Mouse (Mus musculus) cerebellum, adult 11-12 months (tissue): ENCODE results near the gene Samd4b.
A peak's percentile ranks its signal among the peaks of the same experiment; 100 is the strongest.
"Not testable (repeated sequence)": the region's sequence is repeated elsewhere in the genome, so short reads cannot be mapped to it uniquely, and the experiment has no call there.

Experiments
- DNase-seq: peaks from one replicate; pipeline ENCODE4 v3.0.0; 2022

Gene Samd4b

GRCm38 (mm10) chr7:28561967-28562366 lies 36.0 kb downstream of the Samd4b start:
- peak; percentile 60 for DNase-seq

DNA sequence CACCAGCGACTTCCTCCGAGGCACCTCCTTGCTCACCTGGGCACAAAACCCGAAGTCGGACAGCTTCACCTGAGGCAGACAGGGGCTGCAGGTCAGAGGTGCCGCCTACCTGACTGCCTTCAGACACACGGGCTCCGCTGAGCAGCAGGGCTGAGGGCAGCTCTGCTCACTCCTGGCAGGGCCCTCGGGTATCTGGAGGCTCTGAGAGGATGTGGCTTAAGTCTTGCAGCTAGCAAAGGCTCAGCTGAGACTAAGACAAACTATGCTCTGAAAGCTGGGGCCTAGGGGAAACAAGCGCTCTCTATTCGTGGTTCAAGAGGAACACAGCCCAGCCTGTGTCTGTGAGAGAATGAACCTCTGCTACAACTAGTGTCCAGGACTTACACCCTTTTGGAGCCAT lies 37.1 kb downstream of the Samd4b start:
- peak; percentile 28 for DNase-seq

GRCm38 (mm10) chr7:28558486-28558885 lies 39.5 kb downstream of the Samd4b start:
- peak; percentile 36 for DNase-seq

DNA sequence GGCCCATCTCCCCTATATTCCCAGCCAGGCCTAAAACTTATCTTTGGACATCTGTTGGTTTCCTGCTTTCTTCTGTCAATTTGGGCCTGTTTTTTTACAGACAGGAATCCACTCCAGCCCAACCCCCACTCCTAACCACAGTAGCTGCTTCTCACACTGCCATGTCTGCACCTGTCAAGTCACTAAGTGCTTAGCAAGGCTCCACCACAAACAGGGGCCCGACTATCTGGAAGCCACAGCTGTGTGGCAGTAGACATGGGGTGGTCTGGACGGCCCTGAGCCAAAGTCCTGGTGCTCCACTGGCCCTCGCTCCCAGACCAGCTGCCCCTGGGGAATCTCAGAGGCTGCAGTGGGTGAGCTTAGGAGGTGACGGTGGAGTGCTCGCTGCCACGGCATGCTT lies 40.2 kb downstream of the Samd4b start:
- DNase-seq: no peak

GRCm38 (mm10) chr7:28557069-28557468 lies 40.9 kb downstream of the Samd4b start:
- DNase-seq: no peak

DNA sequence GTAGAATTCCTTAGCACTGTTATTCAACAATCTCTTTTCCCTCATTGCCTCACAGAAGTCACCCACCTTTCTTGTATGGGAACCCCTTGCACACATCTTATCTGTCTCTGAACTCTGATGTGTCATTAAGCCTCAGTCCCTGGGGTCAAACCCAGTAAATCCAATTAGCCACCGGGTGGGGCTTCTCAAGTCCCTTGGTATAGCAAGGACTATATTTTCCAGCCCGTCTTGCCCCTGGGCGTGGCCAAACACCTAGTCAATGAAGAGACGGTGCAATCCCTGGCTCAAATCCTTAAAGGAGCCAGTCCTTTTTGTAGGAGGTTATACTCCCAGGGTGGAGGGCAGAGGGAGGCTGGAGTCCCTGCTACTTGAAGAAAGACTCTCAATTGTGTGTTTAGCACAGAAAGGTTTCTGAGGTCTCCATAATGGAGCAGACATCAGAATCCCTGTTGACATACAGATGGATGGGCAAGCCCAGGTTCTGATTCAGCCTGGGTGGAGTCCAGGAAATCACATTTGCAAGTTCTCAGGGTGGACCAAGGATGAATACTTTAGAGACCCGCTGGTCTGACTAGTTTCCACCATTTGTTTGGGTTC lies 41.9 kb downstream of the Samd4b start:
- no peak for DNase-seq

GRCm38 (mm10) chr7:28553076-28553475 lies 44.9 kb downstream of the Samd4b start:
- DNase-seq: no peak

DNA sequence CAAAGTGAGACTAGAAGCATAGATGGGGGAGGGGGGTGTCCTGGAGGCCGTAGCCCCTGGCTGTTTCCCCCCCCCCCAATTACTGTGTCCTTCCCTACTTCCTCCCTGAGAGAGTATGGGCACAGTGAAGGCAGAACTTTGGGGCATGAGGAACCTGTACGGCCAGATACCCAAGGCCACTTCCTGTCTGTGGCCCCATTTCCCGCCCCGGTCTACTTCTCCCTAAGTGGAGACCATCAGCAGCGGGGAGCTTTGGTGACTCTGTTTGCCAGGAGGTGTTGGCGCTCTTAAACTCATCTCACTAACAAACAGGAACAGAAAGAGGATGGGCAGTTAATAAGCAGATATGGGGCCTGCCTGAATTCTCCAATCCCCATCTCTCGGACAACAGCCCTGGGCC lies 50.3 kb downstream of the Samd4b start:
- no peak for DNase-seq

- DNase-seq: no peak
Observed at GRCm38 (mm10) chr7:28547154-28547553, 50.8 kb downstream of the Samd4b start, which contains the start of gene Nccrp1. Gene Nccrp1 (minus strand): TSS chr7:28547254.

DNA sequence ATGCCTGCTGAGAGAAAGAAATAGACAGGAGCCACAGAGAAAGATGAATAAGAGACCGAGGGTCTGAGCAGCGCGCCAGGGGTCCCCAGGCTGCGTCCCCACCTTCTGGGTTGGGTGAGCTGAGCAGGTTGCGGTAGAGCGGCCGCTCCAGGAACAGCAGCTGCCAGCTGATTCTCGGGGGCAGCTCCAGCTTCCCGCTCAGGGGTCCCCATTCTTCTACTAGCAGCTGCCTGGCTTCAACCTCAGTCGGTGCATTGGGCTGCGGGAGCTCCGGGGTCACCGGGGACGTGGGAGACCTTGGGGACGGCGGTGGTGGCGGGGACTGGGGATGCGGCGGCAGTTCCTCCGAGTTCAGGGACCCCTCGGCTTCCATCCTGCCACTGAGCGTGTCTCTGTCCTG lies 51.3 kb downstream of the Samd4b start:
- DNase-seq: no peak

DNA sequence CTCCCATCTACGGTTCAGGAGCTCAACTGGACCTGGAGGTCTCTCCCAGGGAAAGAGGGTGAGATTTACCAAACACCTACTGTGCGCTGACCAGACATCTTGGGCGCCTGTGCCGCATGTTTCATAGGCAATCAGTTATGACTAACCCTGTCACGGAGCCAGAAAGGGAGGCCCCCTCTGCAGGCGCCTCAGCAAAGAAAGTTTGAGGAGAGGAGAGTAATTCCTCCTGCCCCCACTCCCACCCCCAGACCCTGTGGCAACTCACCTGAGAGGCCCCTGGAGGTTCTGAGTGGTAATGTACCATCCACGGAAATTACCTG lies 52.1 kb downstream of the Samd4b start:
- no peak for DNase-seq

DNA sequence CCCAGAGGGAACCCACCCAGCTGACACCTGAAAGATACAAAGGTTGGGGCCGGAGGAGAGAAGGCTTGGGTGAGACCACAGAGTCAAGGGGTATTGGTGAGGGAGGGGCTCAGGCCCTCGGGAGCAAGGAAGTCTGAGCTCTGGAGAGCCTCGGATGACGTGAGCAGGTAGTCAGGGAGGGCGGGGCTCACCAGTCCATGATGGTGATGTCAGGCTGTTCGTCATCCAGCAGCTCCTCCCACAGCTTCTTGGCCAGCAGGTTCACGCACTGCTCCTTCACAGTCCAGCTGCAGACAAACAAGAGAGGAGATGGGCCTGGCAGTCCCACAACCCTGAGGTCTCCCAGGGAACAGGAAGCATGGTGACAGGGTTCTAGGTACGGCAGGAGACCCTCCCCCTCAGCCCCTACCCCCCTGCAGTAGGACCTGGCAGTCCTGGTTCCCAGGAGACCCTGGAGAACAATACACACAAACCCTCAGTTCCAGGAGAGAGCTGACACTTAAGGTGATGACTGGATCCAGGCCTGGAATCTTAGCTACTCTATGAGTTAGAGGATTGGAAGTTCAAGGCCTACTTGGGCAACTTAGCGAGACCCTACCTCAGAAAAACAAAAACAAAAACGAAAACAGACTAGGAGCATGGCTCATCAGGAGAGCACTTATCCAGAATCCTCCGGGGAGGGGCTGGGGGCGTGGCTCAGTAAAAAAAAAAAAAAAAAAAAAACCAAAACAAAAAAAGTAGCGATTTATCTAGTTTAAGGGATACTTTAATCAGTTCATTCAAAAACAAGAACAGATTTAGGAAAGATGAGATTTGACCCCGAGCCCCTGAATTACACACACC lies 52.7 kb downstream of the Samd4b start:
- DNase-seq: no peak

DNA sequence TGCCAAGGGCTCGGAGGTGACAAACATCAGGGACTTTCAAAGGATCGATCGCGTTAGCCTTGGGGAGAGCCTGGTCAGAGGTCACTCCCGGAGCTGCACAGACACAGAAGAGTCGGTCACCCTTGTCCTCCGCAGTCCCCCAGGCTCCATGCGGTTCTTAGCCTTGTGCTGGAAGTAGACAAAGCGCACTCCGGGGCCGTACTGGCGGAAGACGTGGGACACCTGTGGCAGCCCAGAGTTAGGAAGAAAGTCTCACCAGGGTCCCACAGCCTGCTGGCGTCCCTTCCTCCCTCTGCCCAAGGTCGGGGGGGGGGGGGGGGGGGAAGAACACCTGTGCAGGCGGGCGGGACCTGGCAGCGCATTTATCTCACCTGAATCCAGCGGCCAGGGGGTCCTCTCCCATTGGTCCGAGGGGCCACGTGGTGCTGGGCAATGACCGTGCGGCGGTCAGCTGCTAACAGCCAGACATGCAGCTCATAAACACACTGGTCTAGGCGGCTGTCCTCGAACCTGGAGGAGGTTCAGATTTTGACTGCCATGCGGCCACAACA lies 53.8 kb downstream of the Samd4b start:
- no peak for DNase-seq

DNA sequence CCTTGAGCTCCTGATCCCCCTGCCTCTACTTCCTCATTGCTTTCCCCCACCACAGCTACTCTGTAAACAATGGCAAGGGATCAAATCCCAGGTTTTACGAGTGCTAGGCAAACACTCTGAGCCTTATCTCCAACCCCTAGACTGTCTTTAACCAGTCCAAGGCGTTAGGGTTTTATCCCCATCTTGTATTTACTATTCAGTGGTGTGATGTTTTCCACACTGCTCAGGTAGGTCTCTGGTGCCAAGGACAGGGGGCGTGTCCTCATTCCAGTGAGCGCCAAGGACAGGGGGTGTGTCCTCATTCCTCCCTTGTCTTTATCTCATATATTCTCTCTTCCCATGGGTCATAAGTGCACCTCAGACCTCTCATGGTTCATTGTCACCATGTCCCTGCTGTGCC lies 57.4 kb downstream of the Samd4b start, which contains the start of gene Sycn:
Gene Sycn, plus strand, starts transcription at position 360 of the 400 bp plus-strand sequence.
- DNase-seq: no peak

DNA sequence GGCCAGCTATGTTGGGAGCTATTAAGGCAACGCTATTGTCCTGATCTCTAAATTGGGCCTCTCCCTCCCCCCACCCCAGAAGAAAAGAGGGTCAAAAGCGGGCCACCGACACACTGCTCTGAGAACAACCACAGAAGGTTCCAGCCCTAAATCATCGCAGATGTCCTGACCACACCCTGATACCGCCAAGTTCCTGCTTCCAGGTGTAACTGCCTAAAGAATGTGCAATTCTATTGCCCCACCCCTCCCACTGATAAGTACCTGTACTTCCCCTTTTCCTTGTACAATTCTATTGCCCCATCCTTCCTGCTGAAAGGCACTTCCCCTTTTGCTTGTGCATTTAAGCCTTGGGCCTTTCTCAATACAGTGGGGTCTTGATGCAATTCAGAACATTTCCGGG lies 59.1 kb downstream of the Samd4b start:
- not testable (repeated sequence) for DNase-seq

GRCm38 (mm10) chr7:28532005-28532404 lies 65.9 kb downstream of the Samd4b start:
- no peak for DNase-seq

- peak; percentile 55 for DNase-seq
Observed at GRCm38 (mm10) chr7:28527922-28528719, 69.8 kb downstream of the Samd4b start.

DNA sequence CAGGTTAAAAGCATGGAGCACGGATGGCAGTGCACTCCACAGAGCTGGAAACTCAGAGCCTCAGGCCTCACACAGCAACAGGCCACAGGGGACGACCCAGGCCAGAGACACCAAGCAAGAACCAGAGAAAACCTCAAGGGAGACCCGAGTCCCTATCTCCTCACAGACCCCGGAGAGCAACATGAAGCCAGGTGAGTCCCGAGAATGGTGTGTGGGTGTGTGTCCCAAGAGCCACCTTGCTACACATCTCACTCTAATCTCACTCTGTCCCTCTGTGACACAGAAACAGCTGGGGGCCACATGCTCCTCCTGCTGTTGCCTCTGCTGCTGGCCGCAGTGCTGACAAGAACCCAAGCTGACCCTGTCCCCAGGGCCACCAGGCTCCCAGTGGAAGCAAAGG lies 75.4 kb downstream of the Samd4b start, which contains the start of gene Ifnl3:
Gene Ifnl3, plus strand, starts transcription at position 301 of the 400 bp plus-strand sequence.
- not testable (repeated sequence) for DNase-seq

DNA sequence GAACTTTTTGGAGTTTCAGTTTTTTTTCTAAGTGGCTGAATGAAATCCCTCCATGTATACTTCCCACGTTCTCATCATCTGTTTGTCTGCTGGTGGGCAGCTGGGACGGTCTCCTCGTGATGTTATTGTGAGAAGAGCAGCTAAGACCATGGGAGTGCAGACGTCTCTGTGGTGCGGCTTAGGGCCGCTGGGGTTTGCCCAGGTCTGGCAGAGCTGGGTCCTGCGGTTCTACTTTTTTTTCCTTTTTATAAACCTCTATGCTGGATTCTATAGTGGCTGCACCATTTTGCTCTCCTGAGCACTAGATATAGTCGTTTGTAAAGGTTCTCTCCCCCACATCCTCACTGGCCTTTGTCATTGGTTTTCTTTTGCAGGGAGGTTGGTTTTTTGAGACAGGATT lies 86.5 kb downstream of the Samd4b start:
- DNase-seq: no peak

- DNase-seq: not testable (repeated sequence)
Observed at GRCm38 (mm10) chr7:28510405-28510974, 87.5 kb downstream of the Samd4b start, which contains the start of gene Ifnl2. Gene Ifnl2 (minus strand): TSS chr7:28510455.

DNA sequence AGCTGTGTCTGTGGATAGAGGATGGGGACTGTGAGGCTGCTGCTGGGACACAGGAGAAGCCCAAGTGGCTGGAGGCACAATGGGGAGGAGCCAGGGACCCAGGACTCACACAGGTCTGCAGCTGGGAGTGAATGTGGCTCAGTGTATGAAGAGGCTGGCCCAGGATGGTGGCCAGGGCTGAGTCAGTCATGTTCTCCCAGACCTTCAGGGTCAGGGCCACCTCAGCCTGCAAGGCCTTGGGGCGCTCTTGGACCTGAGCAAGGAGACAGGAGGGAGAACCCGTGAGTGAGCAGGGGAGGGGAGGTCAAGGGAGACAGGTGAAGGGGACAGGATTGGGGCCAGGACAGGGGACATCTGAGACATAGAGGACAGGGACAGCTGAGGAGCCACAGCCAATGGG lies 88.8 kb downstream of the Samd4b start:
- not testable (repeated sequence) for DNase-seq

GRCm38 (mm10) chr7:28505585-28505984 lies 92.4 kb downstream of the Samd4b start:
- no peak for DNase-seq

DNA sequence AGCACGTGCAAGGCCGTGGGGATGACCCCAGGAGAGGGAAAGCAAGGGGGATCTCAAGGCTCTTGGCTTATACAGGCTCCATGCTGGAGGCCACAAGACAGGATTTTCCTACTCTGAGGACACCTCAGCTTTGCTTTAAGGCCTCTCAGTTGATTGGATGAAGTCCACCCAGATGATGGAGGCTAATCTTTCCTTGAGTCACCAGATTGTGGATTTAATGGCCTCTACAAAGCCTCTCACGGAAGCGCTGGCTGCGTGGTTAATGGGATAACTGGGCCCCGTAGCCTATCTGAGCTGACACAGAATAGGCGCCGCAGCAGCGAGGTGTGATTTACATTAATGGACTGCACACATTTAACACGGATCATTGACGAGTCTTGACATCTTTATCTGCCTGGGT lies 102.5 kb downstream of the Samd4b start:
- DNase-seq: no peak
